Mouse (Mus musculus): ENCODE results near the gene Aff4. TPM values are rescaled to one million over a fixed set of nuclear protein-coding genes. Genes with fewer than 3 reads are reported as not detected.

Aff4 gene
- polyA plus RNA-seq, 1 experiment, result 12.1 TPM

DNA sequence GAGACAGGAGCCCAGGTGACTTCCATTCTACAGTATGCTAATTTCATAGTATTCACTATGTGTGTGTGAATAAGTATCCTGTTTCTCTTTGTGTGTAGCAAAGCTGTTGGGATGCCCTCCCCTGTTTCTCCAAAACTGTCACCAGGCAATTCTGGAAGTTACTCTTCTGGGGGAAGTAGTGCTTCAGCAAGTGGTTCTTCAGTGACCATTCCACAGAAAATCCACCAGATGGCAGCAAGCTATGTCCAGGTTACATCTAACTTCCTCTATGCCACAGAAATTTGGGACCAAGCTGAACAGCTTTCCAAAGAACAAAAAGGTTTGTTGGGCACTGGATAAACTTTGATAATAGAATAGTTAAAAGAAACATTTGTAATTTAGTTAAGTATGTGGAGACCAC is 61.1 kb downstream of the Aff4 start:
- TF ChIP-seq MAX (IDR thresholded peaks at IDR 0.05), result no peak
- TF ChIP-seq CTCF (IDR thresholded peaks at IDR 0.05; ENCODE audit: control insufficient read depth, insufficient read depth, insufficient read length), result peak; percentile 12
- no peak overlapping the region for H3K4me3 ChIP-seq (ENCODE audit: insufficient read depth, poor library complexity, severe bottlenecking)
- H3ac ChIP-seq (ENCODE audit: control insufficient read depth, insufficient read length, low read depth), result no peak overlapping the region
- H3K27me3 ChIP-seq (ENCODE audit: control insufficient read depth, insufficient read depth, insufficient read length), result no peaks in the 10 kb centered on the region
- no peaks in the 10 kb centered on the region for H3K79me2 ChIP-seq (ENCODE audit: control insufficient read depth, insufficient read depth)
- no peaks in the 10 kb centered on the region for H3K79me3 ChIP-seq (ENCODE audit: low read depth)
- peaks cover 99% of the 10 kb centered on the region for H3K36me3 ChIP-seq (ENCODE audit: control insufficient read depth, insufficient read depth)

DNA sequence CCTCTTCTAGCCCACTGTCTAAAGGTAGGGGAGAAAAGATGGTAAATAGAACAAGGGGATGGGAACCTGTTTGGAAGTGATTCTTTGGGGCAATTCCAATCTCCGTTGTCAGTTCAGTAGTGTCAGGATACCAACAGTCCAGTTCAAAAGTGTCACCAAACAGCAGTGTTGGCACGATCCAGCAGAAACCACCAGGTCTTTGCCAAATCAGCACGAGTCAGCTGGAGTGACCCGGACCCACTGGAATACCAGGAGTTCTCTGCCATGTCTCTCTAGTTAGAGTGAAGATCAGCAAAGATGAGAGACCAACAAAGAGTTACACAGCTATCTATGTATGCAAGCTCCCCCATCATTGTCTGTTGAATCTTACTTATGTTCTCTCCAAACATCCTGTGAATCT is 63.2 kb downstream of the Aff4 start:
- no peaks in the 10 kb centered on the region for H3K27me3 ChIP-seq (ENCODE audit: control insufficient read depth, insufficient read depth, insufficient read length)
- no peaks in the 10 kb centered on the region for H3K79me3 ChIP-seq (ENCODE audit: low read depth)
- no peak overlapping the region for H3K4me3 ChIP-seq (ENCODE audit: insufficient read depth, poor library complexity, severe bottlenecking)
- no peak overlapping the region for H3ac ChIP-seq (ENCODE audit: control insufficient read depth, insufficient read length, low read depth)
- no peaks in the 10 kb centered on the region for H3K79me2 ChIP-seq (ENCODE audit: control insufficient read depth, insufficient read depth)
- no peak for TF ChIP-seq CEBPB (IDR thresholded peaks at IDR 0.05; ENCODE audit: low read depth)
- no peak for TF ChIP-seq MYOG (IDR thresholded peaks at IDR 0.05; ENCODE audit: control insufficient read depth, extremely low read depth, insufficient read length)
- TF ChIP-seq CTCF (IDR thresholded peaks at IDR 0.05; ENCODE audit: control insufficient read depth, insufficient read depth, insufficient read length), result no peak
- peaks cover 99% of the 10 kb centered on the region for H3K36me3 ChIP-seq (ENCODE audit: control insufficient read depth, insufficient read depth)

GRCm38 (mm10) chr11:53418048-53418447 is 67.4 kb downstream of the Aff4 start:
- Histone ChIP-seq H3K36me3 (ENCODE audit: control insufficient read depth, insufficient read depth) (peaks cover 66% of the 10 kb centered on the region), H3K79me3 (ENCODE audit: low read depth) (no peaks in the 10 kb centered on the region), H3ac (ENCODE audit: control insufficient read depth, insufficient read length, low read depth) (no peak overlapping the region), H3K4me3 (ENCODE audit: insufficient read depth, poor library complexity, severe bottlenecking) (no peak overlapping the region), H3K27me3 (ENCODE audit: control insufficient read depth, insufficient read depth, insufficient read length) (no peaks in the 10 kb centered on the region), H3K79me2 (ENCODE audit: control insufficient read depth, insufficient read depth) (no peaks in the 10 kb centered on the region)
- TF ChIP-seq FOSL1 (IDR thresholded peaks at IDR 0.05; ENCODE audit: insufficient read depth, low read length, poor library complexity, severe bottlenecking), result no peak
- no peak for TF ChIP-seq CEBPB (IDR thresholded peaks at IDR 0.05; ENCODE audit: low read depth)
- TF ChIP-seq MAX (IDR thresholded peaks at IDR 0.05), result no peak
- TF ChIP-seq CTCF (IDR thresholded peaks at IDR 0.05; ENCODE audit: control insufficient read depth, insufficient read depth, insufficient read length), result no peak
- no peak for TF ChIP-seq MYOD1 (IDR thresholded peaks at IDR 0.05; ENCODE audit: control insufficient read depth, insufficient read length, low read depth)
- no peak for TF ChIP-seq MYOG (IDR thresholded peaks at IDR 0.05; ENCODE audit: control insufficient read depth, extremely low read depth, insufficient read length)
- no peak for TF ChIP-seq USF1 (IDR thresholded peaks at IDR 0.05; ENCODE audit: low read depth)

- H3ac ChIP-seq (ENCODE audit: control insufficient read depth, insufficient read length, low read depth), result no peak within 1 kb of the TSS
- no peaks in the 10 kb centered on the region for H3K79me3 ChIP-seq (ENCODE audit: low read depth)
- no peak within 1 kb of the TSS for H3K4me3 ChIP-seq (ENCODE audit: insufficient read depth, poor library complexity, severe bottlenecking)
- H3K36me3 ChIP-seq (ENCODE audit: control insufficient read depth, insufficient read depth), result peaks cover 29% of the 10 kb centered on the region
- no peaks in the 10 kb centered on the region for H3K27me3 ChIP-seq (ENCODE audit: control insufficient read depth, insufficient read depth, insufficient read length)
- TF ChIP-seq USF1 (IDR thresholded peaks at IDR 0.05; ENCODE audit: low read depth), result no peak
- TF ChIP-seq MAX (IDR thresholded peaks at IDR 0.05), result no peak
- no peak for TF ChIP-seq MYOG (IDR thresholded peaks at IDR 0.05; ENCODE audit: control insufficient read depth, extremely low read depth, insufficient read length)
- TF ChIP-seq CTCF (IDR thresholded peaks at IDR 0.05; ENCODE audit: control insufficient read depth, insufficient read depth, insufficient read length), result no peak
- TF ChIP-seq MYOD1 (IDR thresholded peaks at IDR 0.05; ENCODE audit: control insufficient read depth, insufficient read length, low read depth), result no peak
- no peak for TF ChIP-seq CEBPB (IDR thresholded peaks at IDR 0.05; ENCODE audit: low read depth)
- no peak for TF ChIP-seq FOSL1 (IDR thresholded peaks at IDR 0.05; ENCODE audit: insufficient read depth, low read length, poor library complexity, severe bottlenecking)
- peaks cover under 1% of the 10 kb centered on the region for H3K79me2 ChIP-seq (ENCODE audit: control insufficient read depth, insufficient read depth)
These were observed 72.4 kb downstream of the Aff4 start, which contains the start of gene Leap2 for GRCm38 (mm10) chr11:53423036-53423435. Leap2 (minus strand) TSS chr11:53423170.

- H3ac ChIP-seq (ENCODE audit: control insufficient read depth, insufficient read length, low read depth), result no peak overlapping the region
- peaks cover 10% of the 10 kb centered on the region for H3K79me3 ChIP-seq (ENCODE audit: low read depth)
- H3K36me3 ChIP-seq (ENCODE audit: control insufficient read depth, insufficient read depth), result peaks cover 24% of the 10 kb centered on the region
- H3K4me3 ChIP-seq (ENCODE audit: insufficient read depth, poor library complexity, severe bottlenecking), result no peak overlapping the region
- H3K27me3 ChIP-seq (ENCODE audit: control insufficient read depth, insufficient read depth, insufficient read length), result no peaks in the 10 kb centered on the region
- TF ChIP-seq USF1 (IDR thresholded peaks at IDR 0.05; ENCODE audit: low read depth), result no peak
- TF ChIP-seq FOSL1 (IDR thresholded peaks at IDR 0.05; ENCODE audit: insufficient read depth, low read length, poor library complexity, severe bottlenecking), result no peak
- no peak for TF ChIP-seq MAX (IDR thresholded peaks at IDR 0.05)
- no peak for TF ChIP-seq CTCF (IDR thresholded peaks at IDR 0.05; ENCODE audit: control insufficient read depth, insufficient read depth, insufficient read length)
- no peak for TF ChIP-seq MYOG (IDR thresholded peaks at IDR 0.05; ENCODE audit: control insufficient read depth, extremely low read depth, insufficient read length)
- TF ChIP-seq CEBPB (IDR thresholded peaks at IDR 0.05; ENCODE audit: low read depth), result no peak
- TF ChIP-seq MYOD1 (IDR thresholded peaks at IDR 0.05; ENCODE audit: control insufficient read depth, insufficient read length, low read depth), result no peak
- peaks cover 18% of the 10 kb centered on the region for H3K79me2 ChIP-seq (ENCODE audit: control insufficient read depth, insufficient read depth)
These were observed 74.2 kb downstream of the Aff4 start for GRCm38 (mm10) chr11:53424826-53425225.

GRCm38 (mm10) chr11:53425251-53425650 is 74.6 kb downstream of the Aff4 start:
- Histone ChIP-seq H3K79me2 (ENCODE audit: control insufficient read depth, insufficient read depth) (peaks cover 22% of the 10 kb centered on the region), H3ac (ENCODE audit: control insufficient read depth, insufficient read length, low read depth) (no peak overlapping the region), H3K36me3 (ENCODE audit: control insufficient read depth, insufficient read depth) (peaks cover 24% of the 10 kb centered on the region), H3K4me3 (ENCODE audit: insufficient read depth, poor library complexity, severe bottlenecking) (no peak overlapping the region), H3K27me3 (ENCODE audit: control insufficient read depth, insufficient read depth, insufficient read length) (no peaks in the 10 kb centered on the region), H3K79me3 (ENCODE audit: low read depth) (peaks cover 14% of the 10 kb centered on the region)
- no peak for TF ChIP-seq MYOD1 (IDR thresholded peaks at IDR 0.05; ENCODE audit: control insufficient read depth, insufficient read length, low read depth)
- no peak for TF ChIP-seq FOSL1 (IDR thresholded peaks at IDR 0.05; ENCODE audit: insufficient read depth, low read length, poor library complexity, severe bottlenecking)

Data from C2C12 (cell line).